ENCODE assay signal across 10 mouse cellular contexts in genomic region chr6:32464046-32464445, GRCm38 (mm10).
A peak's percentile ranks its signal among the peaks of the same experiment; 100 is the strongest.
DNase-seq lines count a peak whose midpoint lies in the region; ATAC-seq lines count a peak whose summit lies in the region.
"Had no signal": no experiment of that assay in that cellular context is flagged by ENCODE, and none has a peak within 500 bp of the region (broad histone marks: within the 10 kb centered on the region; RNA-seq: fewer than 3 reads in every experiment).

No protein-coding gene starts in this region.

- no peaks in the 10 kb centered on the region for H3K9me3 ChIP-seq in forebrain, embryonic 15.5 days
- no peaks in the 10 kb centered on the region for H3K9me3 ChIP-seq in forebrain, embryonic 11.5 days (ENCODE audit: control insufficient read depth, low read length)
- no peaks in the 10 kb centered on the region for H3K9me3 ChIP-seq in lung, embryonic 16.5 days (ENCODE audit: control insufficient read depth, low read length)
- H3K9me3 ChIP-seq in heart, embryonic 16.5 days (replicated peaks; ENCODE audit: control insufficient read depth, low read length) = no peaks in the 10 kb centered on the region; the same call in 1 of the 2 replicates
- no peaks in the 10 kb centered on the region for H3K9me3 ChIP-seq in midbrain, embryonic 16.5 days (replicated peaks; ENCODE audit: control insufficient read depth, low read length, poor library complexity, severe bottlenecking)
- H3K9me3 ChIP-seq: embryonic facial prominence, embryonic 12.5 days; kidney, embryonic 15.5 days had no signal

- WGBS in forebrain, embryonic 15.5 days = 52% methylated on average over 4 of the region's 4 CpGs
- 78% methylated on average over 4 of the region's 4 CpGs for WGBS in forebrain, embryonic 11.5 days
- WGBS in lung, embryonic 16.5 days = 31% methylated on average over 4 of the region's 4 CpGs
- 14% methylated on average over 4 of the region's 4 CpGs for WGBS in heart, embryonic 16.5 days
- 38% methylated on average over 4 of the region's 4 CpGs for WGBS in midbrain, embryonic 16.5 days

- H3K4me2 ChIP-seq in forebrain, embryonic 15.5 days (replicated peaks) = no peak overlapping the region
- H3K4me2 ChIP-seq in forebrain, embryonic 11.5 days (ENCODE audit: low read depth, low read length, severe bottlenecking) = no peak overlapping the region
- no peak overlapping the region for H3K4me2 ChIP-seq in lung, embryonic 16.5 days (ENCODE audit: low read depth, low read length)
- peak overlapping the region; percentile 23; the same call in 1 of the 2 replicates for H3K4me2 ChIP-seq in heart, embryonic 16.5 days (ENCODE audit: low read depth, low read length)
- no peak overlapping the region for H3K4me2 ChIP-seq in midbrain, embryonic 16.5 days (ENCODE audit: low read length)
- H3K4me2 ChIP-seq: embryonic facial prominence, embryonic 12.5 days; kidney, embryonic 15.5 days had no signal

- DNase-seq in forebrain, embryonic 11.5 days (ENCODE audit: low spot score) = no peak
- no peak for DNase-seq in lung, postnatal 36 days
- DNase-seq in kidney, postnatal 14 days = no peak

- ATAC-seq in forebrain, embryonic 15.5 days (replicated peaks) = peak; percentile 69
- ATAC-seq in forebrain, embryonic 11.5 days (replicated peaks; ENCODE audit: low FRiP score) = no peak
- peak; percentile 31 for ATAC-seq in lung, embryonic 16.5 days (ENCODE audit: low read depth)
- ATAC-seq in heart, embryonic 16.5 days (replicated peaks; ENCODE audit: extremely low read depth, insufficient read depth, low FRiP score) = peak; percentile 39; the same call in 1 of the 2 replicates
- ATAC-seq in midbrain, embryonic 16.5 days = peak; percentile 50
- ATAC-seq in megakaryocyte-erythroid progenitor cell, adult 5-6 weeks (replicated peaks; ENCODE audit: low FRiP score, low TSS enrichment, poor library complexity, severe bottlenecking) = no peak

- H3K36me3 ChIP-seq in forebrain, embryonic 15.5 days = no peaks in the 10 kb centered on the region
- no peaks in the 10 kb centered on the region for H3K36me3 ChIP-seq in forebrain, embryonic 11.5 days (ENCODE audit: control insufficient read depth, insufficient read depth, low read length)
- H3K36me3 ChIP-seq in lung, embryonic 16.5 days (ENCODE audit: control insufficient read depth, insufficient read depth, low read length) = no peaks in the 10 kb centered on the region
- H3K36me3 ChIP-seq in heart, embryonic 16.5 days (ENCODE audit: control insufficient read depth, insufficient read depth) = no peaks in the 10 kb centered on the region
- no peaks in the 10 kb centered on the region for H3K36me3 ChIP-seq in midbrain, embryonic 16.5 days (ENCODE audit: control insufficient read depth, insufficient read depth, low read length)
- H3K36me3 ChIP-seq: embryonic facial prominence, embryonic 12.5 days; kidney, embryonic 15.5 days had no signal

- no peak overlapping the region for H3K27ac ChIP-seq in forebrain, embryonic 15.5 days (replicated peaks)
- H3K27ac ChIP-seq in forebrain, embryonic 11.5 days (ENCODE audit: low read depth, low read length) = no peak overlapping the region
- no peak overlapping the region for H3K27ac ChIP-seq in lung, embryonic 16.5 days (ENCODE audit: low read length)
- peak overlapping the region; percentile 77 for H3K27ac ChIP-seq in heart, embryonic 16.5 days (ENCODE audit: low read length)
- H3K27ac ChIP-seq in midbrain, embryonic 16.5 days (ENCODE audit: low read length) = 0 out of 2 replicates have a peak overlapping the region, but pooled peaks have one; percentile 28
- H3K27ac ChIP-seq: embryonic facial prominence, embryonic 12.5 days; kidney, embryonic 15.5 days had no signal

- no peaks in the 10 kb centered on the region for H3K27me3 ChIP-seq in forebrain, embryonic 15.5 days
- no peaks in the 10 kb centered on the region for H3K27me3 ChIP-seq in forebrain, embryonic 11.5 days (ENCODE audit: control insufficient read depth, insufficient read depth, low read length)
- no peaks in the 10 kb centered on the region for H3K27me3 ChIP-seq in lung, embryonic 16.5 days (ENCODE audit: control insufficient read depth, insufficient read depth, low read depth, low read length)
- no peaks in the 10 kb centered on the region for H3K27me3 ChIP-seq in heart, embryonic 16.5 days (ENCODE audit: control insufficient read depth, insufficient read depth, low read length)
- H3K27me3 ChIP-seq in midbrain, embryonic 16.5 days (ENCODE audit: control insufficient read depth, insufficient read depth, low read depth, low read length) = no peaks in the 10 kb centered on the region
- H3K27me3 ChIP-seq: embryonic facial prominence, embryonic 12.5 days; kidney, embryonic 15.5 days had no signal

- H3K9ac ChIP-seq in forebrain, embryonic 15.5 days (replicated peaks) = no peak overlapping the region
- H3K9ac ChIP-seq in forebrain, embryonic 11.5 days (ENCODE audit: low read length) = no peak overlapping the region
- H3K9ac ChIP-seq in lung, embryonic 16.5 days (ENCODE audit: low read length) = no peak overlapping the region
- H3K9ac ChIP-seq in heart, embryonic 16.5 days (ENCODE audit: low read length) = peak overlapping the region; percentile 27; the same call in 1 of the 2 replicates
- no peak overlapping the region for H3K9ac ChIP-seq in midbrain, embryonic 16.5 days (ENCODE audit: low read depth, low read length)
- H3K9ac ChIP-seq: embryonic facial prominence, embryonic 12.5 days; kidney, embryonic 15.5 days had no signal

- peaks cover 25% of the 10 kb centered on the region for H3K4me1 ChIP-seq in forebrain, embryonic 15.5 days
- no peaks in the 10 kb centered on the region for H3K4me1 ChIP-seq in forebrain, embryonic 11.5 days (replicated peaks; ENCODE audit: control insufficient read depth, insufficient read depth, low read length)
- peaks cover 8% of the 10 kb centered on the region for H3K4me1 ChIP-seq in lung, embryonic 16.5 days (replicated peaks; ENCODE audit: control insufficient read depth, insufficient read depth, low read length)
- H3K4me1 ChIP-seq in heart, embryonic 16.5 days (ENCODE audit: control insufficient read depth, insufficient read depth, low read length) = peaks cover 24% of the 10 kb centered on the region
- peaks cover 14% of the 10 kb centered on the region for H3K4me1 ChIP-seq in midbrain, embryonic 16.5 days (ENCODE audit: control insufficient read depth, insufficient read depth, low read length)

- H3K4me3 ChIP-seq in forebrain, embryonic 15.5 days = no peak overlapping the region
- no peak overlapping the region for H3K4me3 ChIP-seq in forebrain, embryonic 11.5 days (ENCODE audit: low read depth, low read length)
- no peak overlapping the region for H3K4me3 ChIP-seq in lung, embryonic 16.5 days (ENCODE audit: low read length)
- H3K4me3 ChIP-seq in heart, embryonic 16.5 days (ENCODE audit: low read length) = no peak overlapping the region
- H3K4me3 ChIP-seq in midbrain, embryonic 16.5 days (ENCODE audit: low read depth, low read length) = no peak overlapping the region
- H3K4me3 ChIP-seq: embryonic facial prominence, embryonic 12.5 days; kidney, embryonic 15.5 days had no signal

Comparison
In these comparisons a context has a peak if more than half of its experiments do, and no peak if none do; other contexts are left out.
1. ATAC-seq: peak in forebrain, embryonic 15.5 days (single experiment), lung, embryonic 16.5 days (single experiment), heart, embryonic 16.5 days (single experiment) and midbrain, embryonic 16.5 days (single experiment); none in forebrain, embryonic 11.5 days (single experiment) and megakaryocyte-erythroid progenitor cell, adult 5-6 weeks (single experiment).
2. H3K27ac ChIP-seq: peak in heart, embryonic 16.5 days (single experiment) and midbrain, embryonic 16.5 days (single experiment); none in forebrain, embryonic 15.5 days (single experiment), forebrain, embryonic 11.5 days (single experiment) and lung, embryonic 16.5 days (single experiment).